Mouse (Mus musculus) C2C12 (cell line): ENCODE results near the gene Ndst2.

Source experiments
- CTCF ChIP-seq: IDR thresholded peaks from one replicate; pipeline ENCODE4 v1.5.1; 2011; ENCODE audit not compliant: control insufficient read depth, insufficient read depth, insufficient read length
- MAX ChIP-seq: IDR thresholded peaks from one replicate; pipeline ENCODE4 v1.6.1; 2011; ENCODE audit warnings: mild to moderate bottlenecking, control low read depth

DNA sequence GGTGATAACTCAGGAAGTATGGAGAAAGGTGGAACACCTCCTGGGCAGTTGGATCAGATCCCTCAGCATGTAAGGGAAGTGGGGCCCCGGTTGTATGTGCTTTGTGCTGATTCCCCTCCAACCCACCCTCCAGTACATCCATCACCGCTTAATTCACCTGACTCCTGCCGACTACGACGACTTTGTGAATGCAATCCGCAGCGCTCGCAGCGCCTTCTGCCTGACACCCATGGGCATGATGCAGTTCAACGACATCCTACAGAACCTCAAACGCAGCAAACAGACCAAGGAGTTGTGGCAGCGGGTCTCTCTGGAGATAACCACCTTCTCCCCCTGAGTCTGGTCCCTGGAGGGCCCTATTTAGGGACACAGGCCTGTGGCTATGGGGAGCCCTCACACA, 11.4 kb downstream of the Ndst2 start:
- no peak for TF ChIP-seq CTCF
- no peak for TF ChIP-seq MAX
